Mouse (Mus musculus) G1E-ER4 (cell line): ENCODE results near the gene Bpifb4. TPM values are rescaled to one million over a fixed set of nuclear protein-coding genes. Genes with fewer than 3 reads are reported as not detected.

Source experiments
- GATA1 ChIP-seq: IDR thresholded peaks from one replicate; pipeline ENCODE4 v1.8.0; 2012; ENCODE audit warnings: low read length, inconsistent platforms
- polyA plus RNA-seq: library from polyadenylated mRNA; stranded (reverse); fragments of >175 nt; gene quantifications from 2 replicates; pipeline ENCODE4 v1.2.3, GENCODE M21; 2012

Gene Bpifb4
- polyA plus RNA-seq, 1 experiment, result not detected

DNA sequence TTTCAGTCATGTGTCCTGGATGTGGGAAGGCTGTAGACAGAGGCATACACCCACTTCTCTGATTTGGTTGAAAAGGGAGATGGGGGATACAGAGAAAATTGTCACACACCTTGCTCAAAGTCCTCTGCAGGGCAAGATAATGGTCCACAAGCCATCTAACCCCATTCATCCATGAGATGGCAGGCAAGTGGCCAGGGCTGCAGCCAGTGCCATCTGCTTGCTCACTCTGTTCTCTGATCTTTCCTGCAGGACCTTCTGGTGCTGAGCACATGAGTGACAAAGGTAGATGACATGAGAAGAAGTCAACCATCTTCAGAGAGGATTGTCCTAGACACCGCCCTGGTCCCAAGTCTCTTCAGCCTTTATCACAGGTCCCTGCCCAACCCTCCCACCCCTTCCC lies 25.3 kb downstream of the Bpifb4 start:
- TF ChIP-seq GATA1, result no peak

DNA sequence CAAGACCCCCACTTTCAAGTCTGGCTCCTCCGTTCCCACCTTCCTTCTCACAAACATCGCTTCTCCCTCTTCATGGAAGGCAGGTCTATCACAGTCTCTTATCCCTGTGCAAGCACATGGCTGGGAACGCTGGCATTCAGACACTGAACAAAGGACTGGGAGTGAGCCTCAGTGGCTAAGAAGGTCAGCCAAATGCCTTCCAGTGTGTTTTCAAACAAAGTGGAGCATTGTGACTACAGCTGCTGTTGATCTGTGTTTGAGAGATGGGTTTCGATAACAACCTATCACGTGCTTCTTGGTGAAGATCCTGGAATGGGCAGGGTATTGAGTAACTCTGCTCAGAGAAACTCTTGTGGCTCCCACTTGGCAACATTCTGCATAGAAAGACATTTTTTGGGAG lies 32.2 kb downstream of the Bpifb4 start:
- TF ChIP-seq GATA1, result no peak

DNA sequence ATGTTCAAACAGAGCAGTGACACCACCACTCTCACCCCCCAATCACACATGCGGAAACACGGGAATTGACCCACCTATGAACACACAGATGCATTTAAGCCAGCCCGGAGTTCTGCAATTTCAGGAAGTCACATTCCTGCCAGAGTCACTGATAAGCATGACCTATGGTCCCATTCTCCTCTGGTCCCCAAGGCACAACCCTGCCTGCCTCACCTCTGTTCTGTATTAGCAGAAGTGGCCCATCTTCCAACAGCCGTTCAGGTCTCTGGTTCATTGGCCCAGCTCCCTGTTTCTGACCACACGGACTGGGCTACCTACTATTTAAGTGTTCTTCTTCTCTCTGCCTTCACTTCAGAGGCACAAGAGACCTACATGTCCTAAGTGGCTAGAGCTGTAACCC lies 36.6 kb downstream of the Bpifb4 start, which contains the start of gene Bpifa6:
Bpifa6 (plus strand) TSS at position 364 of the 400 bp plus-strand sequence.
- TF ChIP-seq GATA1, result no peak

DNA sequence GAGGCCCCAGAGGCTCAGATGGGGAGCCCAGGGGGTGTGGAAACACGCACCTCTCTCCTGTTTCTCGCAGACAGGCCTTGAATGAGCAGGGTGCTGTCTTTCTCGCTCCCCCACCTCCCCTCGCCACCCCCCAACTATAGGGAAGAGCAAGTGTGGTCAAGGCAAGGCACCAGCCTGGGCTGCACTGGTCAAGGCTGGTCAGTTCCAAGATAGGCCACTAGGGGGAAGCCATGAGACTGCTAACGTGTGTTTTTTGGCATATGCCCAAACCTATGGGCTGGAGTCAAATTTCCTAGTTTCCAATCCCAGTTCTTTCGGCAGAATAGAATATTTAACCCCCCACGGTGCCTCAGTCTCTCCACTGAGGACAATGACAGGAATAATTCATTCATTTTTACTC lies 57.8 kb downstream of the Bpifb4 start:
- TF ChIP-seq GATA1, result no peak

DNA sequence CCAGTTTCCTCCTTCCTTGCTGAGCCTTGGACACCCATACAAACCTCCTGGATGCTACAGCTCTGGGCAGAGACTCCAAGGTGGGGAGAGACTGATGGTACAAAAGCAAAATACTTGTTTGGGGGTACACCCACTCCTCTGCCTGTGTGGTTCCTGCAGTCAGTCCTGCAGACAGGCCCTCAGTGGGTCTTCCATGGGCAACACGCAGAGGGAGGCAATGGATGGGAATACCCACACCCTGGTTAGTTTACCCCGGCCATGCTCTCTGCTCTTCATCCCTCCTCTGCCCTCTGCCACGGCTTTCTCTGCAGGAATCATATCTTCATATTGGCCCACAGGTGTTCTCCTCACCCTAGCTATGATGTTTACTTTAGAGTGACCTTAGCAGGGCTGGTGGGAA lies 62.5 kb downstream of the Bpifb4 start:
- TF ChIP-seq GATA1, result no peak

DNA sequence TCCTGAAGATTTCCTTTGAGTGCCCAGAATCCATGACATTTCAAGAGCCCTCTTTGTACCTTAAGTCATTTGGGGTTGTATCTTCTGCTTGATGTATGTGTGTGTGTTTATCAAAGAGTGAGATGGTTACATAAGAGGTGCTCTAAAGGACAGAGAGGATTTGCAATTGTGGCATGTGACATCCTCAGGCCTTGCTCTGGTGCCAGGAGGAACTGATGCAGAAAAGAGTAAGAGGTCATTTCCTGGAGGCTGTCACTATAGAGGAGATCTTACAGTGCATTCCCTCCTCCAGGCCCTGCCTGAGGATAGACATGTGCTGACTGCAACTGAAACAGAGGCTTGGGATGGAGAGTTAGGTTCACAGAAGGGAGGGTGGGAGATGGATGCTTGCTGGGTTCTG lies 63.0 kb downstream of the Bpifb4 start:
- no peak for TF ChIP-seq GATA1

DNA sequence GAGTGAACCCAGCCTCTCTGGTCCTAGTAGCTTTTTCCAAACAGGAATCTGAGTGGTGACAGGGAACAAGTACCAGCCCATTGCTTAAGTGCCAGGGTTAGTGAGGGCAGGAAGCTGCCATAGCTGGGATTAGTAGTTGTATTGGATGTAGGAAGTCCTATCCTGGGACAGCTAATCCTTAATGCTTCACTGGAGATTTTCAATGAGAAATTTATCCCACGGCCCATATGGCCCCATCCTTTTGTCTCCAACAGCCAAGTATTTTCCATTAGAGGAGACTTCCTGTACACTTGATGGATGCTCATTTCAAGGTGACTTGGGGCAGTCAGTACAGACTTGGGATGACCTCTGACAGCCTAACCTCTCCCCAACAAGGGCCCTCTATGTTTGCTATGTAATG lies 66.4 kb downstream of the Bpifb4 start:
- no peak for TF ChIP-seq GATA1

DNA sequence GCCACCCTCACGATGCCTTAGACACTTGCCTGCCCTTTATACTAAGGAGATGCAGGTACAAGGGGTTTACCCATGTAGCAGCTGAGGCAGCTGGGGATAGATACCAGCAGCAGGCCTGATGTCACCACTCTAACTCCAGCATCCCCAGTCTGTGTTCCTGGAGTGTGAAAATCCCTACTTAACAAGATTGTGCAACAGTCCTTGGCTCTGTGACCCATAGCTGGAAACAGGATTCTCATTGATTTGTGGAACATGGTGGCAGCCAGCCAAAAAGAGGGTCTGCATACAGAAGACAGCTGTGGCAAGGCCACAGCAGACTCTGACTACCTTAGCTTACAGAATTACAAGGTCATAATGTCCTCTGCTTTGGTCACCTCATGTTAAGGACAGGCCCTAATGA lies 67.1 kb downstream of the Bpifb4 start:
- TF ChIP-seq GATA1, result no peak

DNA sequence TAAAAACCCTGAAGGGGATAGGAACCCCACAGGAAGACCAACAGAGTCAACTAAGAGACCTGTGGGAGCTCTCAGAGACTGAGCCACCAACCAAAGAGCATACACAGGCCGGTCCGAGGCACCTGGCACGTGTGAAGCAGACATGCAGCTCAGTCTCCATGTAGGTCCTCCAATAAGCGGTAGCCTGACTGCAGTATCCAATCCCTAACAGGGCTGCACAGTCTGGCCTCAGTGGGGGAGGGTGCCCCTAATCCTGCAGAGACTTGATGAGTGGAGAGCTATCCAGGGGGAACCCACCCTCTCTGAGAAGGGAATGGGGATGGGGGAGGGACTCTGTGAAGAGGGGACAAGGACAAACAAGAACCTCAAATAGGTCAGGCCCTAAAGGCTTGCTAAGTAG lies 67.7 kb downstream of the Bpifb4 start:
- TF ChIP-seq GATA1, result no peak

DNA sequence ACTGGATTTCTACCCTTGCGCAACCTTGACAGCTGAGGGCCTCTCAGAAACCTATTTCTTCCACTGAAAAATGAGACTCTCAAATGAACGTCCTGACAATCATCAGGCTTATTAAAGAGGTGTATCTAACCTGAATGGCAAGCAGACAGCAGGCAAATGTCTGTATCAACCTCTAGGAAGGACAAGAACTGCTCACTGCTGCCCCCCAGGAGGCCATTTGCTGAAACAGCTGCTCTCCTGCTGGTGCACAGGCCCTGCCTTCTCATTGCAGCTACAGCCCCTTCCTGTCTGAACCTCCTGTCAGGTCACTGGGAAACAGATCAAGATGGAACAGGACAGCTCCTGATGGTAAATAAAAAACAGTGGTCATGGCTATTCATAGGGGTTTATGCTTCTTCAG lies 68.3 kb downstream of the Bpifb4 start:
- no peak for TF ChIP-seq GATA1

DNA sequence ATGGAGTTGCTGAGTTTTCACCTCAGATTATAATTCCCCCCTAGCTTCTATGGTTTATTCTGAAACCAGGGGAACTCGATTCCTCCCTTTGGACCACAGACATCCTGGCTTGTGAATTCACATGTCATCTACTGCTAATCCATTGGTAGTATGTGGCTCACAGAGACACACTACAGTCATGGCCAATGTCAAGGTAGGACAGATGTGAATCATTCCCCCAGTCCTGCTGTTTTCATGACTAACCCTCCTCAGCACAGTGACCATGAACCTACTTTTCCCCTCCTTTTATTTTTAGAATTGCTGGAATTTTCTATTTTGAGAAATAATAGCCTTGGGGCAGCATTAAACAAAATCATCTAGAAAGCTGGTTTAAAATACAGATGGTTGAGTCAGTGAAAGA lies 69.4 kb downstream of the Bpifb4 start:
- TF ChIP-seq GATA1, result no peak

DNA sequence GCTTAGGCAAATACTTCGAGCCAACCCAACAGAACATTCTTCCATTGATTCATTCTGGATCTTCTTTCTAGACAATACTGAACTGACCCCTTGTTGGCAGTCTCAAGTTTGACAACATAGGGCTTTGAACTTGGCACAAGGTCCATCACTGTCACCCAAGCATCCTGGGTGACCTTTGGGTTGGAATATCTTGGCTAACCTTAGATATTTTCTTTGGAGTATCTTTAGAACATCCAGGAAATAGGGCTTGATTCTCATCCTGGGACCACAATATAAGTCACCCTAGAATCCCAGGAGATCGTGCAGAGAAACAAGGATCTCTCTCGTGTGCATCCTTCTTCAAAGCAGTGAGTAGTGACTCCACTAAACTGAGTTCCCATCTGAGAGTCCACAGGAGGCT lies 70.0 kb downstream of the Bpifb4 start, which contains the start of gene Bpifa2:
Bpifa2 (plus strand) TSS at position 301 of the 400 bp plus-strand sequence.
- no peak for TF ChIP-seq GATA1

Other genes starting within 250 kb of the Bpifb4 start
- gene Dnmt3c, start 241.6 kb upstream of the Bpifb4 start, polyA plus RNA-seq, result 0.05 and 0.06 TPM in 2 replicates
- gene Mapre1, start 196.9 kb upstream of the Bpifb4 start, polyA plus RNA-seq, result 2.6 and 4.4 TPM in 2 replicates
- 0.06 and 0.09 TPM in 2 replicates for gene Efcab8, start 158.3 kb upstream of the Bpifb4 start, polyA plus RNA-seq
- not detected in 2 replicates for gene Sun5, start 67.1 kb upstream of the Bpifb4 start, polyA plus RNA-seq
- not detected in 2 replicates for gene Bpifb2, start 63.2 kb upstream of the Bpifb4 start, polyA plus RNA-seq
- gene Bpifb6, start 37.8 kb upstream of the Bpifb4 start, polyA plus RNA-seq, result not detected in 2 replicates
- not detected in 2 replicates for gene Bpifb3, start 20.0 kb upstream of the Bpifb4 start, polyA plus RNA-seq
- not detected in 2 replicates for gene Bpifa6, start 36.7 kb downstream of the Bpifb4 start, polyA plus RNA-seq
- gene Bpifa2, start 70.1 kb downstream of the Bpifb4 start, polyA plus RNA-seq, result not detected in 2 replicates
- not detected in 2 replicates for gene Bpifa3, start 192.1 kb downstream of the Bpifb4 start, polyA plus RNA-seq
- gene Bpifa1, start 204.7 kb downstream of the Bpifb4 start, polyA plus RNA-seq, result not detected in 2 replicates
- not detected in 2 replicates for gene Bpifa5, start 224.4 kb downstream of the Bpifb4 start, polyA plus RNA-seq